ENCODE assay signal across 30 mouse cellular contexts in genomic region chr6:7041912-7042311, GRCm38 (mm10).
"Had no signal": no experiment of that assay in that cellular context is flagged by ENCODE, and none has a peak within 500 bp of the region (broad histone marks: within the 10 kb centered on the region; RNA-seq: fewer than 3 reads in every experiment).

No protein-coding gene starts in this region.

- H3K9ac ChIP-seq: limb, embryonic 12.5 days; limb, embryonic 13.5 days; limb, embryonic 15.5 days; liver, embryonic 13.5 days; liver, embryonic 14.5 days; liver, embryonic 15.5 days; liver, postnatal 0 days; lung, embryonic 14.5 days; lung, embryonic 15.5 days; midbrain, embryonic 12.5 days; midbrain, embryonic 13.5 days; midbrain, embryonic 15.5 days; neural tube, embryonic 12.5 days had no signal

- H3K9me3 ChIP-seq: limb, embryonic 10.5 days; limb, embryonic 12.5 days; limb, embryonic 13.5 days; limb, embryonic 15.5 days; liver, embryonic 13.5 days; liver, embryonic 15.5 days; lung, embryonic 15.5 days; megakaryocyte, embryonic 14.5 days; midbrain, embryonic 10.5 days; midbrain, embryonic 12.5 days; midbrain, embryonic 13.5 days; midbrain, embryonic 15.5 days; neural tube, embryonic 12.5 days had no signal

- DNase-seq: left cerebral cortex, postnatal 4 days; liver; liver, embryonic 13.5 days; liver, postnatal 0 days; lung, adult 18-20 months; lung, adult 2 months; lung, embryonic 14.5 days; lung, postnatal 10 days; lung, postnatal 14 days; lung, postnatal 36 days; lung, postnatal 4 days; midbrain, embryonic 14.5 days had no signal

- H3K27me3 ChIP-seq: limb, embryonic 12.5 days; limb, embryonic 13.5 days; limb, embryonic 15.5 days; liver, embryonic 13.5 days; liver, embryonic 15.5 days; lung, embryonic 15.5 days; megakaryocyte, embryonic 14.5 days; midbrain, embryonic 12.5 days; midbrain, embryonic 13.5 days; midbrain, embryonic 15.5 days; neural tube, embryonic 12.5 days had no signal

- H3K36me3 ChIP-seq: limb, embryonic 10.5 days; liver, embryonic 13.5 days; liver, embryonic 15.5 days; lung, embryonic 15.5 days; midbrain, embryonic 15.5 days; neural tube, embryonic 12.5 days had no signal

- H3K4me1 ChIP-seq: limb, embryonic 10.5 days; limb, embryonic 12.5 days; limb, embryonic 13.5 days; limb, embryonic 15.5 days; liver, embryonic 13.5 days; liver, embryonic 15.5 days; lung, embryonic 15.5 days; megakaryocyte, embryonic 14.5 days; midbrain, embryonic 10.5 days; midbrain, embryonic 12.5 days; midbrain, embryonic 13.5 days; midbrain, embryonic 15.5 days; neural tube, embryonic 12.5 days had no signal

- H3K4me3 ChIP-seq: limb, embryonic 10.5 days; limb, embryonic 12.5 days; limb, embryonic 13.5 days; limb, embryonic 15.5 days; liver, embryonic 13.5 days; liver, embryonic 15.5 days; lung, embryonic 15.5 days; megakaryocyte, embryonic 14.5 days; midbrain, embryonic 10.5 days; midbrain, embryonic 12.5 days; midbrain, embryonic 13.5 days; midbrain, embryonic 15.5 days; myocyte; neural tube, embryonic 12.5 days had no signal

- H3K27ac ChIP-seq: limb, embryonic 10.5 days; limb, embryonic 12.5 days; limb, embryonic 13.5 days; limb, embryonic 15.5 days; liver, embryonic 13.5 days; liver, embryonic 14.5 days; liver, embryonic 15.5 days; lung, embryonic 15.5 days; macrophage; midbrain, embryonic 10.5 days; midbrain, embryonic 12.5 days; midbrain, embryonic 13.5 days; midbrain, embryonic 15.5 days; neural tube, embryonic 12.5 days had no signal

- H3K4me2 ChIP-seq: limb, embryonic 12.5 days; limb, embryonic 13.5 days; limb, embryonic 15.5 days; liver, embryonic 13.5 days; liver, embryonic 15.5 days; lung, embryonic 14.5 days; lung, embryonic 15.5 days; midbrain, embryonic 11.5 days; midbrain, embryonic 12.5 days; midbrain, embryonic 13.5 days; midbrain, embryonic 15.5 days; neural tube, embryonic 12.5 days had no signal

- ATAC-seq: liver, postnatal 0 days; lung, postnatal 0 days; midbrain, embryonic 13.5 days; midbrain, embryonic 15.5 days; midbrain, embryonic 16.5 days had no signal
